Mouse (Mus musculus): ENCODE results near the gene Tnk1.

Gene Tnk1

DNA sequence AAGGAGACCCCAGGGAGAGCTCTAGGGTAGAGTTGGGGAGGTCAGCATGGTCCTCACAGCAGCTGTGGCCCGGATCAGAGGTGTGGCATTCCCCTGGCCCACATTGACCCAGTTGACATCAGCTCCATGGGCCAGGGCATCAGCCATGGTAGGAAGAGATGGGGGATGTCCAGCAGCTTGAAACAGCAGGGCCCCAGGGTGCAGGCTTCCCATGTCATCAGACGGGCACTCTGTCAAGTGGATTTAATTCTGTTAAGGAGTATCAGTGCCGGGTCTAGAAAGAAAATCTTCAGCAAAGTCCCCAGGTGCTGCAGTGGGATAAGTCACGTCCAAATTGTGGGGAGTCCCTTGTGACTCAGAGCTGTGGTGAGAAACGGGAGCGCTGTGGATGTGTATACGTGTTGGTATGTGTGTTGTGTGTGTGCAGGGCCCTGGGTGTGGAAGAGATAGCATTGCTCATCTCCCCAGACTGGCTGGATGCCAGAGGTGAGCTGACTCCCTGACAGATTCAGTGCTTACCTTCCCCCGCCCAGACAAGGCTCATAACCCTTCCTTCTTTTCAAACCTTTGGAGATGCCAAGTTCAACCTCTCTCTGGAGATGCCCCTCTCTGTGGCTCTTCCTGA, 25.1 kb upstream of the Tnk1 start:
- POLR2A ChIA-PET: interaction anchor here in 3 of 4 experiments (0.5 to 7.2 kb wide), 11 partner anchors 8 to 279 kb away, joined by 3 to 61 read pairs (median 4); partner anchors contain the start of genes Eif5a (in 2 of the 3), Nlgn2 (in 2 of the 3), 2810408A11Rik (in 1 of the 3) and Gps2 (in 1 of the 3)
- CTCF ChIA-PET: interaction anchor here (0.5 to 4.0 kb wide), 23 partner anchors 12 to 1086 kb away, joined by 3 to 51 read pairs (median 4); partner anchors contain the start of genes 2810408A11Rik (in 1 of the 4), Acap1 (in 1 of the 4), Mpdu1 (in 1 of the 4) and Neurl4 (in 1 of the 4)

DNA sequence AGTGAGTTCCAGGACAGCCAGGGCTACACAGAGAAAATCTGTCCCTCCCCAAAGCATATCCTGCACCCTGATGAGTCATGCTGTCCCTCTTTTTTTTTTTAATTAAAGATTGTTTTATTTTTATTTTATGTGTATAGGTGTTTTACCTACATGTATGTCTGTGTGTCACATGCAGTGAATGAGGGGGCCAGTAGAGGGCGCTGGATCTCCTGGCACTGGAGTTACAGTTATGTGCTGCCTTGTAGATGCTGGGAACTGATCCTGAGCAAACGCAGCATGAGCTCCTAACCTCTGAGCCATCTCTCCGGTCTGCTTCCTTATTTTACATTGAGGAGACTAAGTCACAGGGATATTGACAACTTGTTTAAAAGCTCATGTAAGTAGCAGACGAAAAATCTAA, 24.5 kb upstream of the Tnk1 start:
- CTCF ChIA-PET: interaction anchor here (0.5 to 4.0 kb wide), 21 partner anchors 13 to 1087 kb away, joined by 3 to 51 read pairs (median 4); partner anchors contain the start of genes 2810408A11Rik (in 1 of the 4), Acap1 (in 1 of the 4), Mpdu1 (in 1 of the 4) and Neurl4 (in 1 of the 4)
- POLR2A ChIA-PET: interaction anchor here in 3 of 4 experiments (0.5 to 7.2 kb wide), 11 partner anchors 8 to 278 kb away, joined by 3 to 61 read pairs (median 4); partner anchors contain the start of genes Eif5a (in 2 of the 3), 2810408A11Rik (in 1 of the 3), Gps2 (in 1 of the 3) and Neurl4 (in 1 of the 3)

DNA sequence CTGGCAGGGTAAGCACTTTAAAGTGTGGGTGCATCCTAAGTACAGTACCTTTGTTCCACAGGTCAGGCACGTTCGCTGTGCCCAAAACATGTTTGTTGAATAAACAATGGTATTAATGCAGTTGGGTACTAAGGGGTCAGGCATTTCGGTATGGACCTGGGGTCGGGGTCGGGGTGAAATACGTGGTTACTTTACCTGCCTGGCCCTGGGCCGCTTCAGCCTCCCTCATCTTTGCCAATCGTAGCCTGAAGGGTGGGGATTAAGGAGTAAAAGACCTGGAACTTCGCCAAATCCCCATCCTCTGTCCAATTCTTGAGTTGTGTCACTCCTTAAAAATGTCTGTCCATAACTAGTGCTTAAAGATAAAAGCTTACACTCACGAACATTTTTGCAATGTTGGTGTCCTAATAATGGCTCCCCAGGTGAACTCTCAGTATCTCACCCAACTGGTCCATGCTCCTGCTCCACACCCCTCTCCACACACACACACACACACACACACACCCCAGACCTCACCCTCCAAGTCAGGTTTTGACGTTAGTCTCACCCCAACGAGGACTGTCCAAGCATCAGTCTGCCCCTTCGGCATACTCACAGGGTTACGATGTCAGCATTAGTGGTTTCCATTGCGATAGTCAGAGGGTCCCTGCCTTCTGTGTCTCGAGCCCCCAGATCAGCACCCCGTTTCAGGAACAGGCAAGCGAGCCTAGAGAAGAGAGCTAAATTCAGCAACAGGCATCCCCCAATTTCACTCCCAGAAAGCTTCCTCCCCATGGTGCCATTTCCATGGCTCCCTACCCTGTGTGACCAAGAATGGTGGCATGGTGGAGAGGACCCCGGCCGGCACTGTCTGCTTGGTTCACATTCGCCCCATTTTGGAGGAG, 23.5 kb upstream of the Tnk1 start:
- POLR2A ChIA-PET: interaction anchor here in 2 of 4 experiments (1.1 to 7.2 kb wide), 12 partner anchors 13 to 113 kb away, joined by 3 to 61 read pairs (median 4); partner anchors contain the start of genes 2810408A11Rik (in 2 of the 2), Eif5a (in 2 of the 2), Neurl4 (in 2 of the 2) and Ctdnep1 (in 1 of the 2)

DNA sequence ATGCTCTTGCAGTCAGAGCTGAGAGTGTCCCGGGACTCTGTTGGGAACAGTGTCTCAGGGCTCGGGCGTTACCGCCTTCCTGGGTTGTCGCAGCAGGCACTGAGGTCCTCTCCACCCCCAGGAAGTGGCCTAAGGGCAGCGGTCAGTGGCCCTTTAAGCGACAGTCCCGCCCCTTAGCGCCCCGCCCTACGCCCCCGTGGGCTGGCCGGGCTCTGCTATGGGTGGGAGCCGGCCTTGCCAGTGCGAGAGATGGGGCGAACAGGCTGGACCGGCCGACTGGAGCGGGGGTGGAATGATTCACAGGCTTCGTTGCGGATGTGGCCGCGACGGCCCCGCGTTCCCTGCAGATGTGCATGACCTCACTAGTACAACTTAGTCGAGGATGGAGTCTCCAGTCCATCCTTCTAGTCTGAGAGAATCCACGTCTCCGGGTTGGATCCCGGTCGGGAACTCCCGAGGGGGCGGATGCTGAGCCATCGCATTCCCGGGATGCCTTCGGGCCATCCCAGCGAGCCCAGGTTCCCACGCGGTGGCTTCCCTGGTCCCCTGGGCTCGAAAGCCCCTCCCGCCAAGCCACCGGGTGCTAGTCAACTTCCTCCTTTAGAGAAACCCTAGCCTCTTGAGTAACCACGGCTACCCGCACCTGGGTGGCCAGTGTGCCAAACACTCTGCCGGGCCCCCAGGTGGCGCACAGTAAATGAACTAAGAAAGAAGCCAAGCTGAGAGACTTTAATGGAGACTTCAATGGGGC, 22.5 kb upstream of the Tnk1 start, which contains the start of gene Kctd11:
Gene Kctd11, minus strand, starts transcription at position 554 of the 751 bp plus-strand sequence.
- ChIA-PET CTCF (interaction anchor here (0.5 to 4.0 kb wide), 43 partner anchors 9 to 709 kb away, joined by 3 to 51 read pairs (median 4); partner anchors contain the start of genes Acap1 (in 2 of the 4), Slc2a4 (in 2 of the 4), 2810408A11Rik (in 1 of the 4) and Dvl2 (in 1 of the 4)), POLR2A (interaction anchor here in 3 of 4 experiments (0.5 to 7.2 kb wide), 38 partner anchors 12 to 301 kb away, joined by 3 to 61 read pairs (median 3); partner anchors contain the start of genes 2810408A11Rik (in 3 of the 3), Eif5a (in 3 of the 3), Neurl4 (in 3 of the 3) and Polr2a (in 2 of the 3))

More for the DNA sequence above, 23.5 kb upstream of the Tnk1 start:
- CTCF ChIA-PET: interaction anchor here in 3 of 4 experiments (0.6 to 4.0 kb wide), 16 partner anchors 10 to 159 kb away, joined by 3 to 51 read pairs (median 7); partner anchors contain the start of genes Slc2a4 (in 2 of the 3), 2810408A11Rik (in 1 of the 3), Dvl2 (in 1 of the 3) and Eif5a (in 1 of the 3)

DNA sequence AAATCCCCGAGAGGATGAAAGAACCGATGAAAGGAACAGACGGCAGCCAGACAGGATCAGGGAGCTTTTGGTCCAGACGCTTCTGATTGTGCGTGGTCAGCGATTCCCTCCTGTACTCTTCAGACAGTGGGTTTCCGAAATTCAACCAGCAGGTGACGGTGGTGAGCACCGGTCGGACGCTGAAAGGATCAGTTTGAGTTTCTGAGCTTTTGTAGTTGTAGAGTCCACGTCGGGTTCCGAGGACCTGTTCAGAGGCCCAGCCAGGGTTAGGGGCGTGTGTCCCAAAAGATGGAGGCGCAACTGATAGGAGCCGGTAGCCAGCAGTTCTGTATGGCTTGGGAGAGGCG, 21.9 kb upstream of the Tnk1 start:
- ChIA-PET CTCF (interaction anchor here (0.5 to 4.0 kb wide), 38 partner anchors 9 to 709 kb away, joined by 3 to 51 read pairs (median 4); partner anchors contain the start of genes Acap1 (in 2 of the 4), Slc2a4 (in 2 of the 4), 2810408A11Rik (in 1 of the 4) and Eif5a (in 1 of the 4)), POLR2A (interaction anchor here in 3 of 4 experiments (0.5 to 7.2 kb wide), 36 partner anchors 10 to 300 kb away, joined by 3 to 61 read pairs (median 3); partner anchors contain the start of genes Eif5a (in 3 of the 3), Neurl4 (in 3 of the 3), 2810408A11Rik (in 2 of the 3) and Polr2a (in 2 of the 3))

DNA sequence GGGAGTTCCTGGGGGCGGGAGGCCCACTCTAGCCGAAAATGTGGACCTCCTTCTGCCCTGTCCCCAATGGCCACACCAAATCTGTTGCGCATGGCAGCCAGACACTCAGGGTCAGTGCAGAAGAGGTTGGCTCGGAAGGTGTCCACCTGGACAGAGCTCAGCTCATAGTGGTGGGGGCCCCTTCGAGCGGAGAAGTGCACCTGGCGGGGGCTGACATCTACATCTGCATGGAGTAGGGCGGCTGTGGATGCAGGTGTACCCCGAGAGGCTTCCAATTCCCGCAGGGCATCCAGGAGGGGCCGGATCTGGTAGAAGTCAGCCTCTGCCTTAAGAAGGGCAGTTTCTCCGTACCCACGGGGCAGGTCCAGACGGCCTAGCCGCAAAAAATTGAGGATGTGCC, 21.2 kb upstream of the Tnk1 start:
- CTCF ChIA-PET: interaction anchor here (0.8 to 4.0 kb wide), 27 partner anchors 7 to 150 kb away, joined by 3 to 51 read pairs (median 5); partner anchors contain the start of genes Acap1 (in 2 of the 4), Slc2a4 (in 2 of the 4), Eif5a (in 1 of the 4) and Tmem102 (in 1 of the 4)
- POLR2A ChIA-PET: interaction anchor here in 3 of 4 experiments (0.5 to 7.2 kb wide), 27 partner anchors 12 to 300 kb away, joined by 3 to 61 read pairs (median 4); partner anchors contain the start of genes Tmem102 (in 3 of the 3), Eif5a (in 2 of the 3), Polr2a (in 2 of the 3) and 2810408A11Rik (in 1 of the 3)

DNA sequence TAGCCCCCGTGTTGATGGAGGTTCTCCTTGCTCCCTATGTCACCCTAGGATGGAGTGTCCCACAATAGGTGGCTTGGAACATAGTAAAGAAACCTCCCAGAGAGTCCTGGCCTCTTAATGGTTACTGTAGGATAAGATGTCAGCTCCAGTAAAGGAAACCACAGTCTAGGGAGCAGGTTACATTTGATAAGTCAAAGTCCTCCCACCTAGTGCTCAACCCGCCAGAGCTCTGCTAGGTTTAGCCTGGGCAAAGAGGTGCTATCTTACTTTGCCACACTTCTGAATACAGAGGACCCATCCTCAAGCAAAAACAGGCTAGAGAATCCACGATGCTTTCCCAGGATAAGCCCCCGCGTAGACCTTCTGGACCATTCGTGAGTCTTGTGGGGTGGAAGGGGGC, 20.4 kb upstream of the Tnk1 start:
- CTCF ChIA-PET: interaction anchor here (0.6 to 3.3 kb wide), 14 partner anchors 8 to 179 kb away, joined by 3 to 38 read pairs (median 8); partner anchors contain the start of genes Tmem102 (in 2 of the 4), Eif5a (in 1 of the 4) and Slc2a4 (in 1 of the 4)
- POLR2A ChIA-PET: interaction anchor here in 3 of 4 experiments (0.7 to 7.2 kb wide), 22 partner anchors 8 to 150 kb away, joined by 3 to 61 read pairs (median 6); partner anchors contain the start of genes 2810408A11Rik (in 3 of the 3), Neurl4 (in 3 of the 3), Nlgn2 (in 2 of the 3) and Tmem102 (in 2 of the 3)

DNA sequence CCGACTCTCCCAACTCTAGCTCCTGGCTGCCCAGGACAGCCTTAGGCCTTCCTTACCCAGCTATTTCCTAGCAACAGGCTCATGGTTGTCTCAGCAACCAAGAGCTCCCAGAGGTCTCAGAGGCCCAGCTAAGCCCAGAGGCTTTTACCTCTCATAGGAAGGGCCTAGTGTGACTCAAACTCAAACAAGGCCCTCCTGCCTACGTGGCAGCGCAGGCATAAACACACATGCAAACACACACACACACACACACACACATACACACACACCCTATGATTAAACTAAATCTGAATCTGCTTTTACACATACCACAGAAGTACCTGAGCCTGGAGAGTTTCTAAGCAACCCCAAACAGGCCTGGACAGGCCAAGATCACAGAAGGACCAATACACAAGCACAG, 19.9 kb upstream of the Tnk1 start:
- ChIA-PET CTCF (interaction anchor here (0.5 to 3.6 kb wide), 27 partner anchors 8 to 1954 kb away, joined by 3 to 38 read pairs (median 4); partner anchors contain the start of genes Tmem102 (in 2 of the 4), Eif5a (in 1 of the 4) and Slc2a4 (in 1 of the 4)), POLR2A (interaction anchor here in 3 of 4 experiments (0.6 to 7.2 kb wide), 37 partner anchors 8 to 781 kb away, joined by 3 to 61 read pairs (median 7); partner anchors contain the start of genes 2810408A11Rik (in 3 of the 3), Eif5a (in 3 of the 3), Neurl4 (in 3 of the 3) and Tmem102 (in 3 of the 3))

DNA sequence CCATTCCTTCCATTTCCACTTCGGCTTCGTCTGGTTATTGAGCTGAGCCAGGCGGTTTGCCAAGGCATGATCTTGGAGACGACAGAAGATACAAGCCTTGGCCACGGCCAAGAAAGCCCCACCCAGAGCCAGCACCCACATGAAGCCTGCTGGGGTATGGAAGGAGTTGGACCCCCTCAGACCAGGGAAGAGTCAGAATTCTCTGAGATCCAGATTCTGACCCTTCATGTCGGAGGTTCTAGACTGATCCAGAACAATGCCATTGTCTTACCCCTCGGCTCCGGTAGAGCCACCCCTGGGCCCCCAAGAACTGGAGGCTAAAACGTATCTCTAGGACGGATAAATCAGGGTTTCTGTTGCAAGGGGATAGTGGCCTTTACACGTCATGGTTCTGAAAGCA, 19.3 kb upstream of the Tnk1 start, which contains the start of gene Tmem95:
Gene Tmem95, minus strand, starts transcription at position 141 of the 400 bp plus-strand sequence.
- ChIA-PET POLR2A (interaction anchor here (0.5 to 7.2 kb wide), 63 partner anchors 9 to 781 kb away, joined by 3 to 61 read pairs (median 6); partner anchors contain the start of genes 2810408A11Rik (in 3 of the 4), Eif5a (in 3 of the 4), Neurl4 (in 3 of the 4) and Tnk1 (in 3 of the 4)), CTCF (interaction anchor here (0.6 to 3.6 kb wide), 37 partner anchors 9 to 1953 kb away, joined by 3 to 38 read pairs (median 4); partner anchors contain the start of genes 2810408A11Rik (in 2 of the 4), Neurl4 (in 2 of the 4), Tmem102 (in 2 of the 4) and Eif5a (in 1 of the 4))

DNA sequence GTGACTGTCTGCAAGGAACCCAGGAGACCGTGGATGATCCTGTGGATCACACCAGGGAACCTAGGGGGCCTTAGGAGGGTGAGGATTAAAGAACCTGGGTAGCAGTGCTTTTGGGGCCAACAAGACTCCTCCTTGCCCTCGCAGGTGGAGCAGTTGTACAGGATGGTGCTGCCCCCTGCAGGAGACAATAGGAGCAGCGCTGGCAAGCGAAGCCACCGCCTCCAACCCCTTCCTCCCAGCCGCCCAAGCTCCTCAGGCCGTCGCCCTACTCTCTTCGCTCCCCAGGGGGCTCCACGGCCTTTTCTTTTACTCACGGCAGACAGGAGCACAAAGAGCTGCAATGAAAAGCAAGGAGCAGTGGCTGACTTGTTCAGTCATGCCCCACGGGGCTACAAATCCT, 18.3 kb upstream of the Tnk1 start:
- POLR2A ChIA-PET: interaction anchor here (0.6 to 7.2 kb wide), 84 partner anchors 8 to 551 kb away, joined by 3 to 61 read pairs (median 5); partner anchors contain the start of genes 2810408A11Rik (in 3 of the 4), Eif5a (in 3 of the 4), Neurl4 (in 3 of the 4) and Tmem102 (in 3 of the 4)
- CTCF ChIA-PET: interaction anchor here (0.5 to 3.6 kb wide), 71 partner anchors 9 to 866 kb away, joined by 3 to 38 read pairs (median 4); partner anchors contain the start of genes Tmem102 (in 4 of the 4), 2810408A11Rik (in 2 of the 4), Neurl4 (in 2 of the 4) and Tnk1 (in 2 of the 4)

DNA sequence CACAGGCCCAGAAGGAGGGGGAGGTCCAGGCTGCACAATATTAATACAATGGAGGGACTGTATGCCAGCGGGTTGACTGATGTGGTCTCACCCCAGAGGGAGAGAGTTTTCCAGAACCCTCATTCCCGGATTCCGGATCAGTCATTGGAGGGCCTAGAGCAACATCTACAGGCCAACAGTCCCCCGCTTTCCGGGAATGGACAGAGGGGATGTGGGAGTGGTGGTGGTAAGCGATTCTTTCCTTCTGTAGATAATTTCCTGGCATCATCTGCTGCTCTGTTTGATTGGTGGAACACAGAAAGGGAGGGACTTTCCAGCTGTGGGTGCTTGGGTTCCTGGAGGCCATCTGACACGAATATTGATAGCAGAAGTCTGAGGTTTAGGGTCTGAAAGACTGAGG, 17.7 kb upstream of the Tnk1 start:
- ChIA-PET CTCF (interaction anchor here in 3 of 4 experiments (0.6 to 3.6 kb wide), 18 partner anchors 10 to 771 kb away, joined by 3 to 28 read pairs (median 5); partner anchors contain the start of genes Tmem102 (in 2 of the 3), Rnf167 (in 1 of the 3), Sat2 (in 1 of the 3) and Slc25a11 (in 1 of the 3)), POLR2A (interaction anchor here (0.6 to 4.1 kb wide), 17 partner anchors 10 to 628 kb away, joined by 3 to 30 read pairs (median 5); partner anchors contain the start of genes Tmem102 (in 2 of the 4), Acap1 (in 1 of the 4), Eif5a (in 1 of the 4) and Tnk1 (in 1 of the 4))

DNA sequence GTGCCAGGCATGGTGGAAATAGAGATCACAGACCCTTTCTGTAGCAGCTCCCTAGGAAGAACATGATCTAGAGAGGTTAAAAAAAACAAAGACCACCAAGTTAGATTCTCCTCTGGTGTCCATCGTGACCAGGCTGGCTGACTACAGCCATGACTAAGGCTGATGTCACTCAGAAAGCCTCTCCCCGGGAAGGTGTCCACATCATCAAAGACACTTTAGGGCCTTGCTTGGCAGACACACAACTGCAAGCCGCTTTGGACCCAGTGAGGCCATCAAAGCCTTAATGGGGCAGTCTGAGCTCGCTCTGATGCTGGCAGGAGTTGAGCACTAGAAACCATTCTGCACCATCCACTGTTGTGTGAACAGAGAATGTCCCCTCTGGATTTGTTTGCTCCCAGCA, 13.9 kb upstream of the Tnk1 start:
- ChIA-PET POLR2A (interaction anchor here in 3 of 4 experiments (0.5 to 2.0 kb wide), 12 partner anchors 8 to 268 kb away, joined by 3 to 7 read pairs (median 4); partner anchors contain the start of genes Nlgn2 (in 2 of the 3), Tmem256 (in 2 of the 3), Tnk1 (in 2 of the 3) and Polr2a (in 1 of the 3)), CTCF (interaction anchor here in 2 of 4 experiments (1.0 to 2.3 kb wide), 5 partner anchors 8 to 77 kb away, joined by 3 to 9 read pairs (median 4); partner anchors contain the start of genes Kctd11 (in 1 of the 2) and Slc2a4 (in 1 of the 2))

DNA sequence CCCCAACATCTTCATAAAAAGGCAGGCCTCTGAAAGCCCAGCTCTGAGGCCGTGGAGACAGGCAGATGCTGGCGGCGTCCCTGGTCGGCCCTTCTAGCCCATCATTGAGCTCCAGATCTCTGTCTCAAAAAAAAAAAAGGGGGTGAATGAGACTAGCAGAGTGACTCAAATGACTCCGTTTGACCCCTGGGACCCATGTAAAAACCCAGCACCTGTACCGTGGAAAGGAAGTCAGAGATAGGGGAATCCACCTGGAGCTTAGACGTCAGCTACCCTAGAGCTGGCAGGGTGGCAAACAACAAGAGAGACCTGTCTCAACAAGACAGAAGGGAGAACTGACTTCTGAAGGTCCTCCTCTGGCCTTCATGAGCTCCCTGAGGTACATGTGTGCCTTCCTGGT, 13.3 kb upstream of the Tnk1 start:
- ChIA-PET CTCF (interaction anchor here in 2 of 4 experiments (0.6 to 2.3 kb wide), 6 partner anchors 9 to 77 kb away, joined by 3 to 9 read pairs (median 3); partner anchors contain the start of gene Kctd11 (in 1 of the 2)), POLR2A (interaction anchor here in 2 of 4 experiments (0.7 to 2.0 kb wide), 7 partner anchors 13 to 290 kb away, joined by 3 to 7 read pairs (median 4); partner anchors contain the start of genes Nlgn2 (in 2 of the 2), Tmem256 (in 2 of the 2), Tmem102 (in 1 of the 2) and Tnk1 (in 1 of the 2))
